Mouse (Mus musculus) heart, postnatal 36 days (tissue): ENCODE data around the gene Tns4. TPM values are rescaled to one million over a fixed set of nuclear protein-coding genes. Genes with fewer than 3 reads are reported as not detected.

Experiments used
- DNase-seq, 2 experiments: peaks; one replicate each; pipeline ENCODE4 v3.0.0; 2021 to 2022
- intact Hi-C: fragments of 180-260 bp; cut with DNase I; formaldehyde crosslinking; loops from one replicate; pipeline ENCODE4 v1.15.1; 2025
- total RNA-seq, 2 experiments: library from RNA; stranded (reverse); gene quantifications; 2 replicates each; pipeline ENCODE4 v1.2.3; 2021

Tns4 gene
- total RNA-seq, 2 experiments from 2014 or later = 0.27 to 0.36 TPM

- no peak for DNase-seq
- intact Hi-C loops = loop anchor here (5.0 kb wide), 1 partner anchor 107 kb away; no protein-coding TSS in a partner anchor
These were observed 64.5 kb downstream of the Tns4 start for GRCm38 (mm10) chr11:99024468-99025134.

GRCm38 (mm10) chr11:99023500-99024467 is 65.3 kb downstream of the Tns4 start, which contains the start of gene Top2a:
Gene Top2a (minus strand): TSS chr11:99024189.
- intact Hi-C loops = loop anchor here (5.0 kb wide), 1 partner anchor 106 kb away; no protein-coding TSS in a partner anchor
- peak; percentile 96 to 99 for DNase-seq

GRCm38 (mm10) chr11:99023094-99023493 is 66.0 kb downstream of the Tns4 start:
- DNase-seq = no peak
- intact Hi-C loops = loop anchor here (5.0 kb wide), 1 partner anchor 106 kb away; no protein-coding TSS in a partner anchor

- DNase-seq = no peak
- intact Hi-C loops = loop anchor here (5.0 kb wide), 1 partner anchor 105 kb away; no protein-coding TSS in a partner anchor
These were observed 66.6 kb downstream of the Tns4 start for GRCm38 (mm10) chr11:99022384-99022933.

- no peak for DNase-seq
- intact Hi-C loops = loop anchor here (5.0 kb wide), 1 partner anchor 103 kb away; no protein-coding TSS in a partner anchor
These were observed 69.3 kb downstream of the Tns4 start for GRCm38 (mm10) chr11:99019844-99020243.

Other genes with a start within 250 kb of the Tns4 start
- gene Wipf2, start 225.7 kb downstream of the Tns4 start, total RNA-seq = 10 to 100 TPM in 1 of 2 experiments, 1 to 10 TPM in 1; 8.1 to 10.2 TPM
- gene Cdc6, start 181.5 kb downstream of the Tns4 start, total RNA-seq = under 1 TPM; 0.14 to 0.49 TPM
- gene Rara, start 161.5 kb downstream of the Tns4 start, total RNA-seq = 10 to 100 TPM; 10.5 to 13.6 TPM
- gene Gjd3, start 106.3 kb downstream of the Tns4 start, total RNA-seq = under 1 TPM; 0.33 to 0.36 TPM
- 1 to 10 TPM; 3.9 to 4.6 TPM for gene Top2a, start 65.1 kb downstream of the Tns4 start, total RNA-seq
- 10 to 100 TPM; 80.6 to 93.5 TPM for gene Igfbp4, start 48.1 kb downstream of the Tns4 start, total RNA-seq
- gene Ccr7, start 65.8 kb upstream of the Tns4 start, total RNA-seq = under 1 TPM; 0.38 to 0.58 TPM
- gene Smarce1, start 141.7 kb upstream of the Tns4 start, total RNA-seq = 10 to 100 TPM; 42.9 to 47.8 TPM
- 10 to 100 TPM; 25.6 to 33.4 TPM for gene Krt222, start 154.8 kb upstream of the Tns4 start, total RNA-seq
- gene Krt24, start 196.0 kb upstream of the Tns4 start, total RNA-seq = not detected
- gene Krt25, start 233.6 kb upstream of the Tns4 start, total RNA-seq = not detected
- not detected for gene Krt26, start 248.7 kb upstream of the Tns4 start, total RNA-seq